Mouse (Mus musculus) mouse trophoblast stem cell (cell line): ENCODE measurements around the gene C2cd6.

ENCODE experiments used
- in situ Hi-C, 2 experiments: fragments of 300-500 bp; cut with MseI, MboI; formaldehyde crosslinking; loops; 2 replicates in 1 of 2; 3 replicates in 1 of 2; pipeline ENCODE4 v1.15.1; 2025

The C2cd6 gene

DNA sequence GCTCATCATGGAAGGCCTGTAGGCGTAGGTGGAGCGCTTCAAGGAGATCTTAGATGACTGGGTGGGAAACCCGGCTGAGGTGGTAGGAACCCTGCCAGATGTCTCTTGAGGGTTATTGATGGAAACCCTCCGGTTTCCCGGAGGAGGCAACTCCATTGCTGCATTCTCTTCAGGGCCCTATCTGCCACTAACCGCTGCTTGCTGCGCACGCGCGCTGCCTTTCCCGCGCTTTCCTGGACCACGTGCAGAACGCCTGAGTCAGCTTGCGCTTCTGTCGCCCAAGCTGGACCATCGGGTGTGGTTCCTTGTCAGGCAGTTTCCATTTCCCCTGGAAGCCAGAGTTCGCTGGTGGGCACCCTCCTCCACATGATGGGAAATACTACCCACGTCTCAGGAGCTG lies at the start of gene C2cd6:
Gene C2cd6 (minus strand): TSS at position 196 of the 400 bp plus-strand sequence.
- in situ Hi-C loops: no loop called here

DNA sequence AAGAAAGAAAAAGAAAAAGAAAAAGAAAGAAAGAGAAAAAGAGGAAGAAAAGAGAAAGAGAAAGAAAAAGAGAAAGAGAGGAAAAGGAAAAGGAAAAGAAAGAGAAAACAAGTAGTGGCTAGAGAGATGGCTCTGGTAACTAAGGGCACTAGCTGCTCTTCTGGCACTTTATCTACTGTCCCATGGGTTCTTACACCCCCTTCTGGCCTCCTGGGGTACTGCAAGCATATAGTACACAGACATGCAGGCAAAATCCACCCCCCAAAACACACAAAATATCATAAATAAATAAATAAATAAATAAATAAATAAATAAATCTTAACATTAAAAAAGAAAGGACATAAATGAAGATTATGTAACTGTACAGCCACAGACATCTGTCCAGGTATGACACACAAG lies 48.1 kb upstream of the C2cd6 start:
- in situ Hi-C loops: loop anchor here in 1 of 2 experiments (10.0 kb wide), 1 partner anchor 92 kb away; the partner anchor contains the start of gene Als2

DNA sequence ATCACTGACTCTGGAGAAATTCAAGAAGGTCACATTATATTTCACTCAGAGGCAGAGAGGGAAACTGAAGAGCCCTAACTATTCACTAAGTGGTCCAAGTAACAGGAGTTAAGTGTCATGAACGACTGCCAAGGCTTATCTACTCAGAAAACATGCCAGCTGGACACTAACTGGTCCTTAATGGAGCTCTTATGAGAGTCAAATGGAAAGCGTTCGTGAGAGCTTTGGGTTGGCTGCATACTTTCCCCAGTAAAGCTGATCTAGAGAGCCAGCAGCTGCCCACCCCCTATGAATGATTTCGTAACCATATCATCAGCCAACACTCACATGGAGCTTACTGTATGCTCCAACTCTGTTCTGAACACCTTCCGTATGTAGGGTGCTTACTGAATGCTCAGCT lies 39.7 kb upstream of the C2cd6 start:
- in situ Hi-C loops: no loop called here

DNA sequence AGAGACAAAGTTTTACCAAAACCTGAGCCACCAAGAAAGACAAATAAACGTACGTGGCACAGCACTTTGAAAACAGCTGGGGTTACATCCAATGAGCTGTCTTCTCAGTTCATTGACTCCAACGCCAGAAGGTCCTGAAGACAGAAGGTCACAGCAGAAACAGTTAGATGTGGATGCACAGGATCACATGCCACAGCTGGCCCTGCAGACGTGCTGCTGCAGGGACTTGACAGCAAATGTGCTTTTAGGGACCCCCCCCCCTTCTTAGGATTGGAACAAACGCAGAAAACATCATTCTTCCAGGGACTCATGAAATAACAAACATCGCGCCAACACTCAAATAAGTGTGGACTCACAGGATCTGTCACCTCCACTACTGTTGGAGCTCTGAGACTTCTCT lies 34.2 kb upstream of the C2cd6 start:
- in situ Hi-C loops: no loop called here

GRCm38 (mm10) chr1:59125558-59125957 lies 30.9 kb upstream of the C2cd6 start:
- in situ Hi-C loops: no loop called here

- in situ Hi-C loops: no loop called here
These were observed 25.2 kb upstream of the C2cd6 start, which contains the start of gene Tmem237 for GRCm38 (mm10) chr1:59119720-59120457. Gene Tmem237 (minus strand): TSS chr1:59120408.

GRCm38 (mm10) chr1:59110524-59110923 lies 15.8 kb upstream of the C2cd6 start:
- in situ Hi-C loops: no loop called here

- in situ Hi-C loops: no loop called here
These were observed 7.4 kb upstream of the C2cd6 start for GRCm38 (mm10) chr1:59102071-59102470.

- in situ Hi-C loops: no loop called here
These were observed 6.3 kb upstream of the C2cd6 start for GRCm38 (mm10) chr1:59101020-59101419.

GRCm38 (mm10) chr1:59070867-59071266 lies 23.8 kb downstream of the C2cd6 start:
- in situ Hi-C loops: no loop called here

DNA sequence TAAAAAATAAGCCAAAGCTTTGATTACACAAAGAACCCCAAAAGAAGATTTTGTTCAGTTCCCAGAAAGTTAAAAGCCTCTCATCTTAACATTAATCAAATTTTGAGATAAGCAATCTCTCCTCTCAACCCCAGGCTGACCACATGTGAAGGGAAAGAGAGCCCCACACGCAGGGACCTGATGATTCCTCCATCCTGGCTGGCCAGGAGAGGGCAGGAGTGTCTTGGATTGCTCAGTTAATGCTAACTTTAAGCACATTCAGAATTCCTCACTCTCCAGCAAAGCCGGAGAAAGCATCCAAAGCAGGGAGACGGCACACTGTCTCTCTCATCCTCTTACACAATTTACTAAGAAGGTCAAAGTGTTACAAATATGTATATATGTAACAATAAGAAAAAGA lies 26.7 kb downstream of the C2cd6 start:
- in situ Hi-C loops: loop anchor here in 1 of 2 experiments (5.0 kb wide), 1 partner anchor 169 kb away; the partner anchor contains the start of gene Als2

- in situ Hi-C loops: no loop called here
These were observed 31.0 kb downstream of the C2cd6 start for GRCm38 (mm10) chr1:59063697-59064096.

DNA sequence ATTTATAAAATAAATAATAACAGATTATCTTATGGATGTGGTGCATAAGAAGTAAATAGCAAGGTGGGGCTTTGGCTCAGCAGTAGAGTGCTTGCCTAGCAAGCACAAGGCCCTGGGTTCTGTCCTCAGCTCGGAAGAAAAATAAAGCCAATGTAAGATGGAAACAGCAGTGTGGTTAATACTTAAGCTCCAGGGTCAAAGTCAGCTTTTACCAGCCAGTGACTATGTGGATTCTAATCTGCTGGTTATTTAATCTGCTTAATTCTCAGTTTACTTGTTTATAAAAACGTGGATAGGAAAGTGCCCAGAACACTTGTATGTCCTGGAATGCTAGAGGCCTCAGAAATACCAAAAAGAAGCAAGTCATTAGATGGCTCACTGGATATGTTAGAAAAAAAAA lies 37.7 kb downstream of the C2cd6 start:
- in situ Hi-C loops: no loop called here

- in situ Hi-C loops: no loop called here
These were observed 43.4 kb downstream of the C2cd6 start for GRCm38 (mm10) chr1:59051306-59051705.

GRCm38 (mm10) chr1:59037723-59038122 lies 57.0 kb downstream of the C2cd6 start:
- in situ Hi-C loops: no loop called here

- in situ Hi-C loops: no loop called here
These were observed 73.1 kb downstream of the C2cd6 start for GRCm38 (mm10) chr1:59021556-59021955.

- in situ Hi-C loops: no loop called here
These were observed 85.5 kb downstream of the C2cd6 start for GRCm38 (mm10) chr1:59009250-59009649.
